Mouse (Mus musculus) kidney, postnatal 25 days (tissue): Measurements from ENCODE around the gene Zp1.

Source experiments
- DNase-seq, 2 experiments: peaks; one replicate each; pipeline ENCODE4 v3.0.0; 2021; ENCODE audit warnings: mixed read lengths in 2 of 2

The Zp1 gene

DNA sequence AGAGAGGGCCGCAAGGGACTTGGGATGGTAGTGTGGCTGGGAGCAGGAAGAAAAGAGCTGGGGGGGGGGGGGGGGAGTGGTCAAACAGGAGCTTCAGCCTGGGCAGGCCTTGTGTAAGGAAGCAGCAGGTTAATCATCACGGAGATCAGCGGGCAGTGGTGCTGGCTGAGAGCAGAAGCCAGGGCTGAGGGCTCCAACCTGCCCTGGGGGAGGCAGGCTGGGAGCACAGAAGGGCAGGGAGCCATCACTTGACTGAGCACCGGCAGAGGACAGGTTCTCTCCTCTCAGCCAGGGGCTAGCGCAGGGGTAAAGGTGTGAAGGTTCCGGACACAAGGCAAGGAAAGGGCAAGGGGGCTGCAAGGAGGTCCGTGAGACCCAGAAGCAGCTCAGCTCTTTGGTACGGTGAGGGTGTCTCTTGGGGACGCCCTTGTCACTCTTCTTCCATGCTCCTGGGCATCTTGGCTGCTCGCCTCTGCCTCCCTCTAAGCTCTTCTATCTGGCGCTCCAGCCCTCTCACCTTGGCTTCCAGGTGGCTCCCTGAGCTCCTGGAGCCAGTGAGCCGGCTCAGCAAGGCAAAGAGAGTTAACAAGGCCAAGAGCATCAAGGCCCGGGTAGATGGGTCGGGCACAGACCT lies 49.0 kb downstream of the Zp1 start:
- peak in 1 of 2 experiments; percentile 61 for DNase-seq

- no peak for DNase-seq
These were observed 49.8 kb downstream of the Zp1 start for GRCm38 (mm10) chr19:10870676-10871075.

GRCm38 (mm10) chr19:10869886-10870527 lies 50.4 kb downstream of the Zp1 start, which contains the start of gene Tmem132a:
Gene Tmem132a, minus strand, starts transcription at chr19:10869940.
- DNase-seq: peak in 1 of 2 experiments; percentile 40

DNA sequence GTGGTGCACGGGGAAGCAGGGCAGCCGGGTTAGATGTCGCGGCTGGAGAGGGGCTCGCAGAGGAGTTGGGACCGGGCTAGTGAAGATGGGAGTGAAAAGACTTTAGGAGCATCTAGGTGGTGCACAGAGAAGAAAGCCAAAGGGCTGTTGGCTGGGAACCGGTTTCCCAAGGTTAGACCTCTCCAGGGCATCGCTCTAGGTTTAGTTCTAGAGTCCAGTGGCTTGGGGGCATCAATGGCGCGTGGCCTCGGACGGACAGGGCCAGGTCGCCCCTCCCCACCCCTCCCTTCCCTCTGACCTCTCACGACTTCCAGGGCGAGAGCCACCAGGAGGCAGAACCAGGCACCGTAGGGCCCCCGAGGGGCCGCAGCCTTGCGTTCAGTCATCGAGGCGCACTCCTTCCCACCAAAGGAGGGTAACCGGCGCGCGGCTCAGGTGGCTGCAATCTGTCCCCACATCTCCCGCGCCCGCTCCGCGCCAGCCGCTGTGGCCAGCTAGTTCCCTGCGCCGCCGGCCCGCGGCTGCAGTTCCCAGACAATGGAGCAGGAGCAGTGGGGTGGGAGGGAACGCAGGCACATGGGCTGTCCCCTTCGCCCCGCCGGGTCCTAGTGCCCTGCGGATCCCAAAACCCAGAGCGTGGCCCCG lies 51.1 kb downstream of the Zp1 start:
- peak; percentile 79 to 89 for DNase-seq

DNA sequence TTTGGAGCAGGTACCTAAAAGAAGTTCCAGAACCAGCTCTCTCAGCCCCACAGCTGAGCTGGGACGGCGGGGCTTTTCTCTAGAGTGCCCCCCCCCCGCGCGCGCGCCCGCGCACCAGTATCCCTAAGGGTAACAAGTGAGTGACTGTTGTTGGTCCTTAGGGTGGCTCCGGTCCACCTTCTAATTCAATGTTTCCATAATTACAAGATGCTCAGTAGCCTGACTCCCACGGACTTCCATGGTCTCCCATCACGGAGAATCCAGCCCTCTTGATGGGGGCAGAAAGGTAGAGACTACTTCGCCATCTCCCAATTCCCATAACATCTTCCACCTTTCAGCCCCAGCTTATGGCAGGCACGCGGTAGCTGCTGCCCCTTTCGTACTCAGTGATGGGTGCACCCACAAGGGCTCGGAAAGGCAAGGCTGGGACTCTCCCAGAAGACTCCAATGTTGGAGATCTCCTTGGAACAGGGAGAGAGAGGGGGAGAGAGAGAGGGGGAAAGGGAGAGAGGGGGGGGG lies 51.8 kb downstream of the Zp1 start:
- DNase-seq: no peak

DNA sequence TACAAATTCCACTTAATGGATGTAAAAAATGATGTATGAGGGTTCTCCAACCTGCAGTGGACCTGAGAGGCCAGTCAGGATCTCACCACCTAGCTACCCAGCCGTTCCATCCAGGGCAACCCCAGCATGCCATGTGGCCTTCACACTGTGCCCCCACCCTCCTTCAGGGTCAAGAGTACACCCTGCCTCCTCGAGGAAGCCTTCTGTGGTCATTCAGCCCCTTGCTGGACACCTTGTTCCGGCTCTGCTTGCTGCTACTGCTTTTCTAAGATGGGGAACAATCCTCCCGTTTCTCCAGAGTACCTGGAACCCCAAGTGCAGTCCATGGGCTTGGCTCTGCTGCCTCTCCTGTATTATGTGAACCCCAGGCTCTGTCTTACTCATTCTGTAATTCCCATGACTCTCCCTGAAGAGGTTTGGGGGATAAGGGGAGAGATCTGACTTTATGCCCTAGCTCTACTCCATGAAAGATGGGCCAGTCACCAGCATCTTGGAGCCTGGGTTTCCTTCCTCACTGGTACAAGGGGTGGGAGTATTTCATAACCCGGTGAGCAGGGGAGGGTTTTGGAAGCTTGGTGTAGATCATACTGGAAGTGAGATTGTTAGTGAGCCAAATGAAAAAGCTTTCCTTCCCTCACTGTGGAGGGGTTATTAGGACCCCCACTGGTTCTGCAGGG lies 52.3 kb downstream of the Zp1 start:
- DNase-seq: no peak

GRCm38 (mm10) chr19:10866351-10866750 lies 54.1 kb downstream of the Zp1 start:
- no peak for DNase-seq
